Mouse (Mus musculus): ENCODE data around the gene Krtap2-4. TPM values are rescaled to one million over a fixed set of nuclear protein-coding genes. Genes with fewer than 3 reads are reported as not detected.
"Not testable (repeated sequence)": the region's sequence is repeated elsewhere in the genome, so short reads cannot be mapped to it uniquely, and the experiment has no call there.

Krtap2-4 gene
- polyA plus RNA-seq, 1 experiment: 1.9 TPM

- Histone ChIP-seq H3K27me3 (ENCODE audit: control insufficient read depth, insufficient read depth, low read length) (no peaks in the 10 kb centered on the region), H3K36me3 (ENCODE audit: control insufficient read depth, insufficient read depth, low read length) (no peaks in the 10 kb centered on the region), H3K27ac (ENCODE audit: insufficient read depth, low read depth, low read length) (no peak overlapping the region), H3K4me3 (ENCODE audit: low read depth, low read length) (no peak overlapping the region), H3K4me1 (ENCODE audit: control insufficient read depth, insufficient read depth, insufficient read length, low read length) (no peaks in the 10 kb centered on the region)
- WGBS: 58% methylated on average over 3 of the region's 3 CpGs
- TF ChIP-seq CTCF (IDR thresholded peaks at IDR 0.05; ENCODE audit: extremely low read depth, insufficient read length, insufficient replicate concordance, low read depth, low read length) (no peak), POLR2A (IDR thresholded peaks at IDR 0.05; ENCODE audit: low read depth, low read length) (no peak)
These were observed 29.7 kb upstream of the Krtap2-4 start for GRCm38 (mm10) chr11:99644351-99644750.

- 81% methylated on average over 9 of the region's 9 CpGs for WGBS
These were observed 29.0 kb upstream of the Krtap2-4 start, which contains the start of gene Krtap4-7 for GRCm38 (mm10) chr11:99643635-99644139. Krtap4-7 (minus strand) TSS chr11:99644089.

GRCm38 (mm10) chr11:99640926-99641325 is 26.3 kb upstream of the Krtap2-4 start:
- H3K27me3 ChIP-seq (ENCODE audit: control insufficient read depth, insufficient read depth, low read length): no peaks in the 10 kb centered on the region
- 21% methylated on average over 1 of the region's 1 CpGs for WGBS

More at GRCm38 (mm10) chr11:99643635-99644139, 29.0 kb upstream of the Krtap2-4 start, which contains the start of gene Krtap4-7:
- H3K36me3 ChIP-seq (ENCODE audit: control insufficient read depth, insufficient read depth, low read length); H3K27me3 ChIP-seq (ENCODE audit: control insufficient read depth, insufficient read depth, low read length); H3K27ac ChIP-seq (ENCODE audit: insufficient read depth, low read depth, low read length); H3K4me3 ChIP-seq (ENCODE audit: low read depth, low read length); H3K4me1 ChIP-seq (ENCODE audit: control insufficient read depth, insufficient read depth, insufficient read length, low read length): not testable (repeated sequence)

GRCm38 (mm10) chr11:99637086-99637485 is 22.4 kb upstream of the Krtap2-4 start:
- TF ChIP-seq POLR2A (IDR thresholded peaks at IDR 0.05; ENCODE audit: low read depth, low read length) (no peak), CTCF (IDR thresholded peaks at IDR 0.05; ENCODE audit: extremely low read depth, insufficient read length, insufficient replicate concordance, low read depth, low read length) (no peak)
- Histone ChIP-seq H3K4me1 (ENCODE audit: control insufficient read depth, insufficient read depth, insufficient read length, low read length) (no peaks in the 10 kb centered on the region), H3K4me3 (ENCODE audit: low read depth, low read length) (no peak overlapping the region), H3K36me3 (ENCODE audit: control insufficient read depth, insufficient read depth, low read length) (no peaks in the 10 kb centered on the region), H3K27ac (ENCODE audit: insufficient read depth, low read depth, low read length) (no peak overlapping the region), H3K27me3 (ENCODE audit: control insufficient read depth, insufficient read depth, low read length) (no peaks in the 10 kb centered on the region)
- WGBS: 67% methylated on average over 1 of the region's 1 CpGs

More at GRCm38 (mm10) chr11:99640926-99641325, 26.3 kb upstream of the Krtap2-4 start:
- no peaks in the 10 kb centered on the region for H3K4me1 ChIP-seq (ENCODE audit: control insufficient read depth, insufficient read depth, insufficient read length, low read length)
- no peak overlapping the region for H3K27ac ChIP-seq (ENCODE audit: insufficient read depth, low read depth, low read length)
- no peaks in the 10 kb centered on the region for H3K36me3 ChIP-seq (ENCODE audit: control insufficient read depth, insufficient read depth, low read length)
- no peak for TF ChIP-seq POLR2A (IDR thresholded peaks at IDR 0.05; ENCODE audit: low read depth, low read length)
- TF ChIP-seq CTCF (IDR thresholded peaks at IDR 0.05; ENCODE audit: extremely low read depth, insufficient read length, insufficient replicate concordance, low read depth, low read length): no peak
- H3K4me3 ChIP-seq (ENCODE audit: low read depth, low read length): no peak overlapping the region

GRCm38 (mm10) chr11:99634653-99635134 is 20.0 kb upstream of the Krtap2-4 start, which contains the start of gene Krtap4-2:
Krtap4-2 (minus strand) TSS chr11:99635084.
- Histone ChIP-seq H3K27ac (ENCODE audit: insufficient read depth, low read depth, low read length) (no peak within 1 kb of the TSS), H3K36me3 (ENCODE audit: control insufficient read depth, insufficient read depth, low read length) (no peaks in the 10 kb centered on the region), H3K27me3 (ENCODE audit: control insufficient read depth, insufficient read depth, low read length) (no peaks in the 10 kb centered on the region), H3K4me1 (ENCODE audit: control insufficient read depth, insufficient read depth, insufficient read length, low read length) (no peaks in the 10 kb centered on the region), H3K4me3 (ENCODE audit: low read depth, low read length) (no peak within 1 kb of the TSS)
- 52% methylated on average over 8 of the region's 8 CpGs for WGBS
- no peak for TF ChIP-seq CTCF (IDR thresholded peaks at IDR 0.05; ENCODE audit: extremely low read depth, insufficient read length, insufficient replicate concordance, low read depth, low read length)
- no peak for TF ChIP-seq POLR2A (IDR thresholded peaks at IDR 0.05; ENCODE audit: low read depth, low read length)

- H3K36me3 ChIP-seq (ENCODE audit: control insufficient read depth, insufficient read depth, low read length): no peaks in the 10 kb centered on the region
- no peaks in the 10 kb centered on the region for H3K27me3 ChIP-seq (ENCODE audit: control insufficient read depth, insufficient read depth, low read length)
- H3K4me1 ChIP-seq (ENCODE audit: control insufficient read depth, insufficient read depth, insufficient read length, low read length): no peaks in the 10 kb centered on the region
- WGBS: 61% methylated on average over 2 of the region's 2 CpGs
- H3K27ac ChIP-seq (ENCODE audit: insufficient read depth, low read depth, low read length): no peak overlapping the region
- no peak overlapping the region for H3K4me3 ChIP-seq (ENCODE audit: low read depth, low read length)
- no peak for TF ChIP-seq CTCF (IDR thresholded peaks at IDR 0.05; ENCODE audit: extremely low read depth, insufficient read length, insufficient replicate concordance, low read depth, low read length)
- TF ChIP-seq POLR2A (IDR thresholded peaks at IDR 0.05; ENCODE audit: low read depth, low read length): no peak
These were observed 18.6 kb upstream of the Krtap2-4 start for GRCm38 (mm10) chr11:99633293-99633692.

- Histone ChIP-seq H3K27me3 (ENCODE audit: control insufficient read depth, insufficient read depth, low read length) (no peaks in the 10 kb centered on the region), H3K4me1 (ENCODE audit: control insufficient read depth, insufficient read depth, insufficient read length, low read length) (no peaks in the 10 kb centered on the region), H3K4me3 (ENCODE audit: low read depth, low read length) (no peak overlapping the region), H3K27ac (ENCODE audit: insufficient read depth, low read depth, low read length) (no peak overlapping the region), H3K36me3 (ENCODE audit: control insufficient read depth, insufficient read depth, low read length) (no peaks in the 10 kb centered on the region)
- WGBS: 39% methylated on average over 3 of the region's 3 CpGs
- TF ChIP-seq CTCF (IDR thresholded peaks at IDR 0.05; ENCODE audit: extremely low read depth, insufficient read length, insufficient replicate concordance, low read depth, low read length) (no peak), POLR2A (IDR thresholded peaks at IDR 0.05; ENCODE audit: low read depth, low read length) (no peak)
These were observed 16.2 kb upstream of the Krtap2-4 start for GRCm38 (mm10) chr11:99630890-99631289.
